Mouse (Mus musculus) embryonic facial prominence, embryonic 12.5 days (tissue): ENCODE results near the gene Shprh. TPM values are rescaled to one million over a fixed set of nuclear protein-coding genes. Genes with fewer than 3 reads are reported as not detected.

Source experiments
- ATAC-seq: fragments of 200-750 bp; cut with Nextera tagmentation; 2 replicates; pipeline ENCODE4 v1.8.0; 2017; ENCODE audit not compliant: insufficient number of reproducible peaks, insufficient read depth, low FRiP score, low TSS enrichment
- H3K27ac ChIP-seq: fragments of 300-500 bp; sonication (generic); 2 replicates; pipeline ENCODE4 v1.5.1; 2016; ENCODE audit warnings: mild to moderate bottlenecking
- H3K27me3 ChIP-seq: fragments of 300-500 bp; sonication (generic); 2 replicates; pipeline ENCODE4 v1.6.1; 2016; ENCODE audit warnings: mild to moderate bottlenecking, moderate library complexity
- H3K36me3 ChIP-seq: fragments of 300-500 bp; sonication (generic); 2 replicates; pipeline ENCODE4 v1.6.1; 2016; ENCODE audit warnings: mild to moderate bottlenecking
- H3K4me1 ChIP-seq: fragments of 300-500 bp; sonication (generic); 2 replicates; pipeline ENCODE4 v1.6.1; 2016
- H3K4me2 ChIP-seq: fragments of 300-500 bp; sonication (generic); replicated peaks from 2 replicates; pipeline ENCODE4 v1.6.1; 2016; ENCODE audit warnings: mild to moderate bottlenecking, moderate library complexity
- H3K4me3 ChIP-seq: fragments of 300-500 bp; sonication (generic); 2 replicates; pipeline ENCODE4 v1.5.1; 2016; ENCODE audit warnings: mild to moderate bottlenecking
- H3K9ac ChIP-seq: fragments of 300-500 bp; sonication (generic); 2 replicates; pipeline ENCODE4 v1.6.1; 2016; ENCODE audit warnings: mild to moderate bottlenecking, moderate library complexity
- H3K9me3 ChIP-seq: fragments of 300-500 bp; sonication (generic); 2 replicates; pipeline ENCODE4 v1.6.1; 2016; ENCODE audit warnings: mild to moderate bottlenecking, moderate library complexity
- WGBS: fragments of 180-500 bp; shearing (Covaris S2); methylation state at CpG from one replicate; pipeline ENCODE4 v1.1.7; 2016; 5-methylcytosine and 5-hydroxymethylcytosine counted together
- polyA plus RNA-seq: library from polyadenylated mRNA; unstranded; fragments of >200 nt; fragmentation: Nextera tagmentation; extraction: Ambion mirVana; gene quantifications from 2 replicates; pipeline ENCODE4 v1.2.1, GENCODE M21; 2016

Shprh gene
- polyA plus RNA-seq = 25.0 and 26.3 TPM in 2 replicates

GRCm38 (mm10) chr10:11148884-11149741, at the start of gene Shprh:
Gene Shprh, plus strand, starts transcription at chr10:11149427.
- no peaks in the 10 kb centered on the region for H3K9me3 ChIP-seq
- H3K27me3 ChIP-seq = no peaks in the 10 kb centered on the region
- WGBS = 3% methylated on average over 60 of the region's 60 CpGs
- H3K4me1 ChIP-seq = peaks cover 12% of the 10 kb centered on the region
- peak within 1 kb of the TSS; percentile 87 for H3K9ac ChIP-seq
- peak within 1 kb of the TSS; percentile 97 for H3K4me3 ChIP-seq
- peaks cover 16% of the 10 kb centered on the region for H3K36me3 ChIP-seq
- peak within 1 kb of the TSS; percentile 72 for H3K27ac ChIP-seq
- peak within 1 kb of the TSS; percentile 63 for H3K4me2 ChIP-seq
- ATAC-seq = peak; percentile 100

DNA sequence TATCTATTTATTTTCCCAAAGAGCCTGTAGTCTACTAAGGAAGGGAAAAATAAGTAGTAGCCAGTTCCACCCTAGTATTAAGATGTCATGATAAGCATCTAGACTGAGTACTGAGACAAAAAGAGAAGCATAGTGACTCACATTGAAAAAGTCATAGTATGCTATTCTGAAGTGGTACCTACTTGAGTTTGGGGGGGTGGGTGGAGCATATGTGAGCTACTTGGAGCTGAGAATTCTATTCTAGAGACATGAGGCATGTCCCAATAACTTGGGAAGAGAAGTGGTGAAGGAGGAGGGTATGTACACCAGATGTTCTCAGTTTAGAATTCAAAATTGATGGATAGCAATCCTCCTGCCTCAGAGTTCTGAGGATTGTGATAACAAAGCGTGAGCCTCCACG, 27.4 kb upstream of the Shprh start:
- Histone ChIP-seq H3K27me3 (no peaks in the 10 kb centered on the region), H3K9me3 (no peaks in the 10 kb centered on the region), H3K4me1 (no peaks in the 10 kb centered on the region), H3K9ac (no peak overlapping the region), H3K4me3 (no peak overlapping the region), H3K27ac (no peak overlapping the region), H3K36me3 (no peaks in the 10 kb centered on the region), H3K4me2 (no peak overlapping the region)
- ATAC-seq = no peak
- WGBS = 87% methylated on average over 2 of the region's 2 CpGs

DNA sequence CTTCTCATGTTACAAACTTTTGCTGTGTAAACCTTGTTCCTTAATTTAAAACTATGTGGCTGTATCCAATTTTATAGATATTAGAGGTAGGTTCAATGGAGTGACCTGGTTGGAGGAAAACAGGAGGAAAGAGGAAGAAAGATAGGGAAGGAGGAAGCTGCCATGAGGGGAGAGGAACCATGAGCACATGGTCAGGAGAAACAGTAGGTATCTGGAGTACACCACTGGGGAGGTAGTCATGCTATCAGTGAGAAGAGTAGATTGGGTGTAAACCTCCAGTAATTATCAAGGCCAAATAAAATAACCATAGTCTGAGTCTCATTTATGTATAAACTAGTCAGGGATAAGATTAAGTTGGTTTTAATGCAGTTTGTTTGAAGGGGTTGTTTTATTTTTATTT, 3.6 kb upstream of the Shprh start:
- Histone ChIP-seq H3K4me1 (peaks cover 5% of the 10 kb centered on the region), H3K27me3 (no peaks in the 10 kb centered on the region), H3K4me2 (no peak overlapping the region), H3K9ac (no peak overlapping the region), H3K4me3 (no peak overlapping the region), H3K9me3 (no peaks in the 10 kb centered on the region), H3K27ac (no peak overlapping the region), H3K36me3 (no peaks in the 10 kb centered on the region)
- no peak for ATAC-seq

GRCm38 (mm10) chr10:11148446-11148845, 781 bp upstream of the Shprh start:
- Histone ChIP-seq H3K27me3 (no peaks in the 10 kb centered on the region), H3K9me3 (no peaks in the 10 kb centered on the region), H3K36me3 (peaks cover 16% of the 10 kb centered on the region), H3K4me1 (peaks cover 12% of the 10 kb centered on the region), H3K4me2 (no peak overlapping the region), H3K9ac (no peak overlapping the region), H3K27ac (no peak overlapping the region), H3K4me3 (no peak overlapping the region)
- WGBS = 91% methylated on average over 4 of the region's 4 CpGs
- ATAC-seq = no peak

- Histone ChIP-seq H3K4me1 (peaks cover 12% of the 10 kb centered on the region), H3K4me2 (peak overlapping the region; percentile 63), H3K9ac (peak overlapping the region; percentile 87), H3K9me3 (no peaks in the 10 kb centered on the region), H3K36me3 (peaks cover 16% of the 10 kb centered on the region), H3K27ac (peak overlapping the region; percentile 72), H3K27me3 (no peaks in the 10 kb centered on the region), H3K4me3 (peak overlapping the region; percentile 97)
- WGBS = under 1% methylated on average over 20 of the region's 20 CpGs
- ATAC-seq = no peak
Observed at GRCm38 (mm10) chr10:11149742-11150125, 507 bp downstream of the Shprh start.

DNA sequence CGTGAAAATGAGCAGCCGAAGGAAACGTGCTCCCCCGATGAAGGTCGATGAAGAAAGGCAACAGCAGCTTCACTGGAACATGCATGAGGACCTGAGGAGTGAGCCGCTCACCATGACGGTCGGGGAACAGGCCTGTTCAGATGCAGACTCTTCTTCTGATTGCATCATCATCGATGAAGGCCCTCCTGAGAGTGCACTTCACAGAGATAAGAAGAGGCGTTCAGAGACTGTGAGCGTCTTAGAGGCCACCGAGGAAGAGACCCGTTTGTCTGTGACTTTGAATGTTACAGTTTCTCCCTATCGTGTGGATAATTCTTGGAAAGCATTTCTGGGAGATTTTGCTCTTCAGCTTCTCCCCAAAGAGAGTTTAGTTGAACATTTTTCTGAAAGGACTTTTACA, 2.4 kb downstream of the Shprh start:
- WGBS = 93% methylated on average over 14 of the region's 14 CpGs
- Histone ChIP-seq H3K4me3 (no peak overlapping the region), H3K4me1 (peaks cover 12% of the 10 kb centered on the region), H3K36me3 (peaks cover 21% of the 10 kb centered on the region), H3K4me2 (no peak overlapping the region), H3K9ac (no peak overlapping the region), H3K27ac (no peak overlapping the region), H3K9me3 (no peaks in the 10 kb centered on the region), H3K27me3 (no peaks in the 10 kb centered on the region)
- ATAC-seq = no peak

DNA sequence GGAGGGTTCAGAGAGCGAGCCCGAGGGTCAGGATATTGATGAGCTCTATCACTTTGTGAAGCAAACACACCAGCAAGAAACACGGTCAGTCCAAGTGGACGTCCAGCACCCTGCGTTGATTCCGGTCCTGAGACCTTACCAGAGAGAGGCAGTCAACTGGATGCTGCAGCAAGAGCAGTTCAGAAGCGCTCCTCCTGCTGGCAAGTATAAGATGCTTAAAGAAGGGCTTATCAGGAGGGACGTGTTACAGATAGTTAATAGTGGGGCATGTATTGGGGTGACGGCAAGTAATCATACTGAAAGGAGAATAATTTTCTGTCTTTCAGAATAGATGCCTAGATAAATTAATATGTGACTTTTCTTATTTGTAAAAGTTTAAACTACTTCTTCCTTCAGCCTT, 7.8 kb downstream of the Shprh start:
- H3K4me2 ChIP-seq = no peak overlapping the region
- H3K4me3 ChIP-seq = no peak overlapping the region
- ATAC-seq = no peak
- H3K27me3 ChIP-seq = no peaks in the 10 kb centered on the region
- H3K9ac ChIP-seq = no peak overlapping the region
- H3K36me3 ChIP-seq = peaks cover 40% of the 10 kb centered on the region
- peaks cover 3% of the 10 kb centered on the region; the same call in 1 of the 2 replicates for H3K4me1 ChIP-seq
- WGBS = 87% methylated on average over 9 of the region's 9 CpGs
- no peaks in the 10 kb centered on the region for H3K9me3 ChIP-seq
- H3K27ac ChIP-seq = no peak overlapping the region

GRCm38 (mm10) chr10:11164537-11164936, 15.3 kb downstream of the Shprh start:
- 92% methylated on average over 5 of the region's 5 CpGs for WGBS
- H3K36me3 ChIP-seq = peaks cover 60% of the 10 kb centered on the region
- H3K4me1 ChIP-seq = no peaks in the 10 kb centered on the region
- no peaks in the 10 kb centered on the region for H3K27me3 ChIP-seq
- no peak overlapping the region for H3K4me3 ChIP-seq
- no peak overlapping the region for H3K4me2 ChIP-seq
- H3K9ac ChIP-seq = no peak overlapping the region
- H3K27ac ChIP-seq = no peak overlapping the region
- no peaks in the 10 kb centered on the region for H3K9me3 ChIP-seq
- no peak for ATAC-seq

DNA sequence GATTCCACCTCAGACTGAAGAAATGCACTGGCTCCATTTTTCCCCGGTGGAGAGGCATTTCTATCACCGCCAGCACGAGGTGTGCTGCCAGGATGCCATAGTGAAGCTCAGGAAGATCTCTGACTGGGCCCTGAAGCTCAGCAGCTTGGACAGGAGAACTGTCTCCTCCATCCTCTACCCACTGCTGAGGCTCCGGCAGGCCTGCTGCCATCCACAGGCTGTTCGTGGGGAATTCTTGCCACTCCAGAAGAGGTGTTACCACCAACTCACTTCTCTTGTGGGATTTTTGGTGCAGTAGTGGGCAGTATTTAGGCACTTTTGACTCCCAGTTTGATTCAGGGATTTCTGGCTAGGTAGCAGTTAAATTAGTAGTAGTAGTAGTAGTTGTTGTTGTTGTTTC, 21.0 kb downstream of the Shprh start:
- H3K36me3 ChIP-seq = peaks cover 68% of the 10 kb centered on the region
- H3K4me3 ChIP-seq = no peak overlapping the region
- no peak overlapping the region for H3K4me2 ChIP-seq
- H3K4me1 ChIP-seq = no peaks in the 10 kb centered on the region
- no peak for ATAC-seq
- H3K9ac ChIP-seq = no peak overlapping the region
- 91% methylated on average over 5 of the region's 5 CpGs for WGBS
- no peaks in the 10 kb centered on the region for H3K9me3 ChIP-seq
- H3K27ac ChIP-seq = no peak overlapping the region
- no peaks in the 10 kb centered on the region for H3K27me3 ChIP-seq

- no peak for ATAC-seq
- no peak overlapping the region for H3K4me3 ChIP-seq
- peaks cover 56% of the 10 kb centered on the region for H3K36me3 ChIP-seq
- no peaks in the 10 kb centered on the region for H3K27me3 ChIP-seq
- no peak overlapping the region for H3K9ac ChIP-seq
- H3K4me1 ChIP-seq = no peaks in the 10 kb centered on the region
- no peak overlapping the region for H3K4me2 ChIP-seq
- no peak overlapping the region for H3K27ac ChIP-seq
- H3K9me3 ChIP-seq = no peaks in the 10 kb centered on the region
- WGBS = 91% methylated on average over 4 of the region's 4 CpGs
Observed at GRCm38 (mm10) chr10:11171615-11172014, 22.4 kb downstream of the Shprh start.

DNA sequence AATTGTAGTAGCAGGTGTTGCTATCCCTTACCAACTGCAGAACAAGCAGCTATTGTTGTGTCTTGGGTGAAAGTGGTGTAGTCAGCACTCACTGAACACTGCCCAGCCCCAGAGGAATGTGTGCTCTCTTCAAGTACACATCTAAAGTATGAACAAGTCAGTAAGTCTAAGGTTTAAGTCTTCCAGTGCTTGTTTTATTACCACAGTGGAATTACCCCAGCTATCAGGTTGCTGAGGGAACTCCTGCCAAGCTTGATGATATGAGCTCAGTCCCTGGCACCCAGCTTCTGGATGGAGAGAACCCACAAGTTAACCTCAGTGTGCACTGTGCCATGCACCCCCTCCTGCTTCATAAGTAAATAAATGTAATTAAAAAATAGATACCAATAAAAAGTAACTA, 23.3 kb downstream of the Shprh start:
- Histone ChIP-seq H3K36me3 (peaks cover 56% of the 10 kb centered on the region), H3K4me3 (no peak overlapping the region), H3K4me2 (no peak overlapping the region), H3K27ac (no peak overlapping the region), H3K4me1 (no peaks in the 10 kb centered on the region), H3K9ac (no peak overlapping the region), H3K27me3 (no peaks in the 10 kb centered on the region), H3K9me3 (no peaks in the 10 kb centered on the region)
- ATAC-seq = no peak

DNA sequence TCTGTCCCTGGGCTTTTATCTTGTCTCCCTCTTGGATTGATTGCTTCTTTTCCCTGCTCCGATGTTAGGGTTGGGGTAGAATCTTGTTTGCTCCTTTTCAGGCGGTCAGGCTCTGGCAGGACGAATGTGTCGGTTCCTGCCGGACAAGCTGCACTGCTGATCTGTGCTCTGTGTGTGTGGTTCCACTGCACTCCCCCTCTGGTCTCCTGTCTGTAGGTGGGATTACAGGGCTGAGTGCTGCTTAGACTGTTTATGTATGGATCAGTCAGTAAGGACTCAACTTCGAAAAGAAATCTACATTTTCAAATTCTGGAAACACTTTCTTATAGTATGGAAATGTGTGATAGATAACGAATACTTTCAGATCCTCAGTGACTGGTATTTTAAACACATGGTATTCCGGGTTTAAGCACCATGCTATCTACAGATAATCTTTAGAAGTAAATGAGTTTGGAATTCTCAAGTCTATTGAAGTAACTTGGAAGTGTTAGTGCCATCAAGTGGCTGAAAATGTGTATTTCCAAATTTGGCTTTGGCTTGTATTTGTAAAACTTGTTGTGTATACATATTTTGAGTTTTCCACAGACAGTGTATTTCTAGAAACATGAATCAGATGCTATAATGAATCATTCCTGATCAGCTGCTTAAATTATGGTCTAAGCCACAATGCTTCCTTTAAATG, 26.7 kb downstream of the Shprh start:
- no peak for ATAC-seq
- Histone ChIP-seq H3K4me3 (no peak overlapping the region), H3K27ac (no peak overlapping the region), H3K4me1 (no peaks in the 10 kb centered on the region), H3K36me3 (peaks cover 52% of the 10 kb centered on the region), H3K9me3 (no peaks in the 10 kb centered on the region), H3K27me3 (no peaks in the 10 kb centered on the region), H3K4me2 (no peak overlapping the region), H3K9ac (no peak overlapping the region)
- WGBS = 87% methylated on average over 8 of the region's 8 CpGs
